Mouse (Mus musculus) liver, adult 2 months (tissue): ENCODE results near the gene Gigyf1.

Experiments used
- CTCF ChIP-seq: fragments of 200-500 bp; IDR thresholded peaks from 2 replicates; pipeline ENCODE4 v1.5.1; 2011; ENCODE audit warnings: low read depth, low read length, control low read depth
- POLR2A ChIP-seq: fragments of 200-500 bp; IDR thresholded peaks from 2 replicates; pipeline ENCODE4 v1.6.1; 2011; ENCODE audit warnings: low read length, control low read depth; ENCODE audit not compliant: insufficient read depth; ENCODE audit errors: extremely low read depth

DNA sequence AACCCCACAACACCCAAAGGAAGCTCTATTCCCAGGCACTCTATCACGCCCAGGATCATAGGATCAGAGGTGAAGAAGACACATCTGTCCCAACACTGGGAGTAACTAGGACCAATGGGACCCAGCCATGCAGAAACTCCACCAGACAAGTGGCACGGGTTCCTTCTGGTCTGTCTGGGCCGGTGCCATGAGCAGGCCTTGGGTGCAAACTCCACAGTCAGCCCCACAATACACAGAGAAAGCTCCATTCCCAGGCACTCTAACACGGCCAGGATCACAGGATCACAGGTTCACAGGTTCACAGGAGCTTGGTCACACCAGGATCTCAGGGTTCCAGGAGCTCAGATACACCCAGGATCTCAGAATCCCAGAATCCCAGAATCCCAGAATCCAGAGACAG lies 27.2 kb downstream of the Gigyf1 start:
- TF ChIP-seq POLR2A (no peak), CTCF (no peak)
